Mouse (Mus musculus): ENCODE measurements around the gene Cep128. TPM values are rescaled to one million over a fixed set of nuclear protein-coding genes. Genes with fewer than 3 reads are reported as not detected.

The Cep128 gene
- polyA plus RNA-seq, 1 experiment: 1.9 TPM

DNA sequence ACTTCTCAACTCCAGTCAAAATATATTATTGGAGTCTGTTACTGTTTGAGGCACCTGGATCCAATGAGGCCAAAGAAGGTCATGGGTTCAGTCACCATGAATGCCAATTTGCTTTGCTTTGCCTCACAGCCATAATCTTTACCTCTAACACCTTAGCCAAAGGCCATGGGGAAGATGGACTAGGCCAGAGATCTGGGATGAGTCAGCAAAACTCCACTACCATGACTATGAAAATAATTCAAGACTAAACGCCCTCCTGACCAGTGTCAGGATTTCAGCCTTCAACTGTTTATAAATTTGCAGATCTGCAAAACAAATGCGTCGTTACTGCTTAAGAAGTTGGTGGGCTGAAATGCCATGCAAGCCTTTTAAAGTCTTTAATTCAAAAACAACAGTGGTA is 76.5 kb downstream of the Cep128 start:
- no peak for DNase-seq (ENCODE audit: low spot score)

DNA sequence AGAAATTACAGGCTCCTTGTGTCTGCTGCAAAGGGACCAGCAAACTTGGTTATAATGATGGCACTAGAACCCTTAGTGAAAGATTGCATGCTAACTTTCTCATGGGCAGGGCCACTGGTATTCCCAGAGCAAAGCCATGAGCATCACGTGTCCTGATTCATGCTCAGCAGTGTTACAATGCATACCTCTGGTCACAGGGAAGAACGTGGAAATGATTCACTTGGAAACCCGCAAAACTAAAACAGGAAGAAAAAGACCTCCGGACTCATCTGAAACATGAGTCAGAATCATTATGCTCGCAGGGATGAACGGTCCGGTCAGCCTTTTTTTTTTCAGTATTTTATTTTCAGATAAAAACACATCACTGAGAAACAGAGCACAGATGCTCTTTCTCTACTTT is 78.4 kb downstream of the Cep128 start:
- DNase-seq (ENCODE audit: low spot score): no peak

- DNase-seq (ENCODE audit: low spot score): no peak
Observed at GRCm38 (mm10) chr12:91305038-91305437, 79.2 kb downstream of the Cep128 start.

DNA sequence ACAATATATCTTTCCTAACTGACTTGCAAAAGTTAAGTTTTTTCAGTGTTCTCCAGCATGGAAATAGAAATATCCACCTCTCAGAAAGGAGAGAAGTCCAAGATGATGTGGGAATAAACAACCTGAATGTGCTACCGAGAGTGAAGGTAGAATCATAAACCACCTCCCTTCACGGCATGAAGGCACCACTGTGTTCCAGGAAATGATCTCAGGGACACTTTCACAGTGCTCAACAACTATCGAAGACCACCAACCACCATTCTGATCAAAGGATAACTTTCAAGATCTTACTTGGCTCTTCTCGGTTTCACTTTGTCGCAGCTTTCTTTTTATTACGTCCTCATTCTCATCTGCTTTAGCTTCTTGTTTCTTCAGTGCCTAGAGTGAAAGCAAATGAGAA is 85.5 kb downstream of the Cep128 start:
- no peak for DNase-seq (ENCODE audit: low spot score)

DNA sequence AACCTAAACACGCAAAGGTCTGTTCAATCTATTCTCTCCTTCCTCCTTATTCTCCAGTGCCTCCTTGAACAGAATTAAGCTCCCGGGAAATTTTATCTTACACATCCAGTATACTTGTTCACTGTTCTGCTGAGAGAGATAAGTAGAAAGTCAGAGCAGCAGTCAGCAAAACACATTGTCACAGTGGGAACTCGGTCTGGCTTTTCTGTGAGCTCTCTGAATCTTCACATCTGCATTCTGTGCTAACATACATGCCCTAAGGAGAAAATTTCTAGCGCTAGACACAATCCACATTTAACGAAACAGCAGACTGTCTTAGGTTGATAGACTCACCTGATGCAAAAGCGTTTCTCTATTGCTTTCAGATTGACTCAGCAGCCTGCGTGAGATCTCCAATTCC is 88.3 kb downstream of the Cep128 start:
- DNase-seq (ENCODE audit: low spot score): no peak

- DNase-seq (ENCODE audit: low spot score): no peak
Observed at GRCm38 (mm10) chr12:91295436-91295835, 88.8 kb downstream of the Cep128 start.

GRCm38 (mm10) chr12:91273936-91274335 is 110.3 kb downstream of the Cep128 start:
- no peak for DNase-seq (ENCODE audit: low spot score)

DNA sequence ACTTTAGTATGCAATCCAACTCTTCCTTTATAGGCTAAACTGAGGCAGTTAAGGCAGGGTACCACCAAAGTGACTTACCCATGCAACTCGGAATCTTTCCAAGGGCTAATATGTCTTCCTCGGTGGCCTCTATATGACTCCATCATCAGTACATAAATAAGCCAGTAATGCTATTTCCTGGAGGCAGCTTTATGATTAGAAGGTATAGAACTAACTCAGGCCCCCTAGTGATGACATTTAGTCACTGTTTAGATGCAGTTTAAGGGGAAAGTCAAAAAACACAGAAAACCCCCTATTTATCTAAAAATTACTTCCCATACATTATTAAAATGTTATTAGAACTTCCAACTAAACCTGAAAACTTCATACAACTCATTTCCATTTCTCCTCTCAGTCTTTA is 114.6 kb downstream of the Cep128 start:
- DNase-seq (ENCODE audit: low spot score): no peak

DNA sequence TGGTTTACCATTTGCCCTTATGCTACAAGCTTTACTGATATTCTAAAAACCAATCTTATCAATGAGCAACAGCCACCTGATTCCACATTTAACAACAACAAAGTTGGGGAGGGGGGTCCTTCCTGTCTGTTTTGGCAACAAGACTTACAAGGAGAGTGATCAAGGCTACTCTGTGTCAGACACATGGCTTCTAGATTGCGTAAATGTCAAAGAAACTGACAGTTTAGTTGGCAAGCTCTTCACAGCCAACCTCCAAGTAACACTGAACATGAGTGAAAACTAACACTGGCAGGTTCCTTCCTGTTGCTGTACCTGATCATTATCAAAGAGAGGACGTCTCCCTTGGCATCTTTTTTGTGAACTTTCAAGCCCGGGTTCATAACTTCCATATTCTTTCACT is 115.2 kb downstream of the Cep128 start:
- no peak for DNase-seq (ENCODE audit: low spot score)

GRCm38 (mm10) chr12:91266014-91266413 is 118.2 kb downstream of the Cep128 start:
- DNase-seq (ENCODE audit: low spot score): no peak

DNA sequence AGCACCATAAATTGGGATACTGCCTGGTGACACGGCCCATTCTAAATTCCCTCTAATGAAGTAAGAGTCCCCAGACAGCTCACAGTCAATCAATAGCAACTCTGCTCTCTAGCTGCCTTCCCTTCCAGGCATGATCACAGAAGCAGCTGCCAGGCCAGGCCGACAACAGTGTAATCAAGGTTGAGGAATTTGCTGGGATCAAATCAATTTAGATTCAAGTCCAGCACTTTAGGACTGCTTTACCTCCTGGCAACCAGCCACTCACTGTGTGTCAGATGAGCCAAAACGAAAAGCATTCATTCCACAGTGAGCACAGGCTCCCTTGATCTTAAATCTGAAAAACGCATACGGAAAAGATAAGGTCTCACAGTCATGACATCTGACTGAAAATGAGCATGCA is 118.7 kb downstream of the Cep128 start:
- no peak for DNase-seq (ENCODE audit: low spot score)

- DNase-seq (ENCODE audit: low spot score): no peak
Observed at GRCm38 (mm10) chr12:91264828-91265355, 119.3 kb downstream of the Cep128 start.

GRCm38 (mm10) chr12:91263705-91264104 is 120.5 kb downstream of the Cep128 start:
- no peak for DNase-seq (ENCODE audit: low spot score)

GRCm38 (mm10) chr12:91262801-91263200 is 121.4 kb downstream of the Cep128 start:
- DNase-seq (ENCODE audit: low spot score): no peak

GRCm38 (mm10) chr12:91256334-91256733 is 127.9 kb downstream of the Cep128 start:
- DNase-seq (ENCODE audit: low spot score): no peak

GRCm38 (mm10) chr12:91254831-91255230 is 129.4 kb downstream of the Cep128 start:
- DNase-seq (ENCODE audit: low spot score): no peak

GRCm38 (mm10) chr12:91220609-91221008 is 163.6 kb downstream of the Cep128 start:
- no peak for DNase-seq (ENCODE audit: low spot score)

DNA sequence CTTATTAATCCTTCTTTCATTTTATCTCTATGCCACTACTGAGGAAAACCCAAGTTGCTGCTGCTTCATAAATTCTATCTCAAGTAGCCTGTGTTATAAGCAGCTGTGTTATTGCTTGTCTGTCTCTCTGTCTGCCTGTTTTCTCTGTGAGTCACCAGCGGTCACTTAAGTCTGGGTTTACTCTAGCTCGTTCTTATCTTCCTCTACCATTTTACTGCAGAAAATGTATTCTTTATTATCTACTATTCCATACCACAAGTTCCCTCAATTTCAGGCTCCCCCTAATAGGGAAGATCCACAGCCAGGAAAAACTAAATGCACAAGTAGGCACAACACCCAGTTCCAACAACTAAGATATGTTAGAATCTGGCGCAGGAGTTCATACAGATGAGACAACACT is 178.7 kb downstream of the Cep128 start:
- no peak for DNase-seq (ENCODE audit: low spot score)

DNA sequence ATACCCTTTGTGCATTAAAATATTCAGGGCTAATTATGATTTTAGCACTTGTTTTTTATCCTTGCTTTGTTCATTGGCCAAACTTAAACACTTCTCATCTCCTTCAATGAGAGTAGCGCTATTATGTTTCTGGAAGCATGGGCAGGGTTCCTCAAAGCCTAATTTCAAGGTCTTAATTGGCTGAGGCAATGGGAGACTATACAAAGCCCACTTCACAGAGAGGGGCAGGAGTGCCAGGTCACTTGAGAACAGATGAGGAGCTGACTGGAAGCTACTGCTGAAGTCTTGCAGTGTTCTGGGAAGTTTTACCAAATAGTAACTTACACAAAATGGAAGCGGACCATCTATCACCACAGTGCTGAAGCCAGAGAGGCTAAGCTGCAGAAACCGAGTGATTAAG is 179.9 kb downstream of the Cep128 start:
- DNase-seq (ENCODE audit: low spot score): no peak

GRCm38 (mm10) chr12:91202496-91202895 is 181.7 kb downstream of the Cep128 start:
- DNase-seq (ENCODE audit: low spot score): no peak

- DNase-seq (ENCODE audit: low spot score): no peak
Observed at GRCm38 (mm10) chr12:91189111-91189510, 195.1 kb downstream of the Cep128 start.

DNA sequence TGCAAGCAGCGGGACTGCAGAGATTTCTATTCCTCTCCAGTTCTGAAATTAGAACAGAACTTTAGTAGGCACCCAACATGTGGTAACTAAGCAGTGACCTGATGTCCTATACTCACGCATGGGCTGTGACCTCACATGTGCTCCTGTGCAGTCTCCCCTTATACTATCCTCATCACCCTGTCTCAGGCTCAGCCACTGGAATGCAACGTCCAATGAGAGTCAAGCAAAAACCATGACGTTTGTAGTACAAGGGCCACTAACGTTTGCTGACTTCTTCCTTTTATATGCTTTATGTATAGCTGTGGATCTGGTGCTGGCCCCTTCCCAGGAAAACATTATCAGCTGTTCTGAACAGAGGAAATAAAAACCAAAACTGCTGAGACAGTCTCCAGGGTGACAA is 198.6 kb downstream of the Cep128 start:
- no peak for DNase-seq (ENCODE audit: low spot score)

GRCm38 (mm10) chr12:91184616-91185015 is 199.6 kb downstream of the Cep128 start:
- DNase-seq (ENCODE audit: low spot score): no peak

DNA sequence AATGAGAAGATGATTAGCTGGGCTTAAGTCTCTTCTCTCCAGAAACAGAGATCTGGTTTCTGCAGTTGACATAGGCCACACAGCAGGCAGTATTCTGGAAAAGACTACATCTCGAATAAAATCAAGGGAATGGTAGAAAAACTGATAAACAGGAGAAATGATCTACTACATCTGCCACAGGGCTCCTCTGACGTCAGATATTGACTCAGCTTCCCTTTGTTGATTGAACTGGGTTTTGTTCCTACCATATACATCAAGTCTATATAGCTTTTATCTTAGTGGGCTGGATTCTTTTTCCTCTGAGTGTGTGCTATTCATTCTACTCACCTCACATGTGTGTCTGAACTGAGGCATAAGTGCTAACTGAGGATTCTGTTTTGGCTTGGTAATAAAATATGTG is 200.3 kb downstream of the Cep128 start:
- no peak for DNase-seq (ENCODE audit: low spot score)

Measured in urinary bladder, adult 2 months (tissue).